Mouse (Mus musculus) heart, embryonic 12.5 days (tissue): ENCODE results near the gene Rom1. TPM values are rescaled to one million over a fixed set of nuclear protein-coding genes. Genes with fewer than 3 reads are reported as not detected.
A peak's percentile ranks its signal among the peaks of the same experiment; 100 is the strongest.

ENCODE experiments used
- ATAC-seq: fragments of 200-750 bp; cut with Nextera tagmentation; 2 replicates; pipeline ENCODE4 v1.8.0; 2017; ENCODE audit warnings: moderate TSS enrichment, moderate library complexity; ENCODE audit not compliant: insufficient number of reproducible peaks, low FRiP score
- H3K27ac ChIP-seq: fragments of 300-500 bp; sonication (generic); 2 replicates; pipeline ENCODE4 v1.5.1; 2016; ENCODE audit warnings: mild to moderate bottlenecking, moderate library complexity; ENCODE audit not compliant: poor library complexity, severe bottlenecking
- H3K27me3 ChIP-seq: fragments of 300-500 bp; sonication (generic); replicated peaks from 2 replicates; pipeline ENCODE4 v1.6.1; 2016; ENCODE audit warnings: mild to moderate bottlenecking, moderate library complexity
- H3K36me3 ChIP-seq: fragments of 300-500 bp; sonication (generic); 2 replicates; pipeline ENCODE4 v1.6.1; 2016; ENCODE audit warnings: mild to moderate bottlenecking, moderate library complexity
- H3K4me1 ChIP-seq: fragments of 300-500 bp; sonication (generic); replicated peaks from 2 replicates; pipeline ENCODE4 v1.6.1; 2016; ENCODE audit warnings: mild to moderate bottlenecking
- H3K4me2 ChIP-seq: fragments of 300-500 bp; sonication (generic); 2 replicates; pipeline ENCODE4 v1.6.1; 2016; ENCODE audit warnings: mild to moderate bottlenecking, moderate library complexity
- H3K4me3 ChIP-seq: fragments of 300-500 bp; sonication (generic); 2 replicates; pipeline ENCODE4 v1.5.1; 2016; ENCODE audit warnings: mild to moderate bottlenecking
- H3K9ac ChIP-seq: fragments of 300-500 bp; sonication (generic); 2 replicates; pipeline ENCODE4 v1.6.1; 2016; ENCODE audit warnings: mild to moderate bottlenecking, moderate library complexity
- H3K9me3 ChIP-seq: fragments of 300-500 bp; sonication (generic); replicated peaks from 2 replicates; pipeline ENCODE4 v1.6.1; 2016; ENCODE audit warnings: mild to moderate bottlenecking, moderate library complexity
- WGBS: fragments of 180-500 bp; shearing (Covaris S2); methylation state at CpG from one replicate; pipeline ENCODE4 v1.1.7; 2016; 5-methylcytosine and 5-hydroxymethylcytosine counted together
- polyA plus RNA-seq: library from polyadenylated mRNA; unstranded; fragments of >200 nt; fragmentation: Nextera tagmentation; extraction: Ambion mirVana; gene quantifications from 2 replicates; pipeline ENCODE4 v1.2.1, GENCODE M21; 2016

The Rom1 gene
- polyA plus RNA-seq, 1 experiment from 2014 or later, result 2.4 TPM

- peaks cover 83% of the 10 kb centered on the region for H3K36me3 ChIP-seq
- ATAC-seq, result no peak
- H3K4me3 ChIP-seq, result no peak overlapping the region
- peaks cover 12% of the 10 kb centered on the region for H3K4me1 ChIP-seq
- WGBS, result 81% methylated on average over 2 of the region's 2 CpGs
- H3K4me2 ChIP-seq, result no peak overlapping the region
- H3K27ac ChIP-seq, result no peak overlapping the region
- no peak overlapping the region for H3K9ac ChIP-seq
- H3K9me3 ChIP-seq, result no peaks in the 10 kb centered on the region
- no peaks in the 10 kb centered on the region for H3K27me3 ChIP-seq
These were observed 33.1 kb upstream of the Rom1 start for GRCm38 (mm10) chr19:8962256-8962655.

- peaks cover 16% of the 10 kb centered on the region for H3K4me1 ChIP-seq
- no peak for ATAC-seq
- peak overlapping the region; percentile 65 for H3K27ac ChIP-seq
- peak overlapping the region; percentile 86 for H3K9ac ChIP-seq
- H3K4me2 ChIP-seq, result peak overlapping the region; percentile 81
- peaks cover 69% of the 10 kb centered on the region for H3K36me3 ChIP-seq
- H3K4me3 ChIP-seq, result peak overlapping the region; percentile 87
- no peaks in the 10 kb centered on the region for H3K9me3 ChIP-seq
- no peaks in the 10 kb centered on the region for H3K27me3 ChIP-seq
- WGBS, result 10% methylated on average over 9 of the region's 9 CpGs
These were observed 25.0 kb upstream of the Rom1 start for GRCm38 (mm10) chr19:8954171-8954570.

GRCm38 (mm10) chr19:8953135-8954039, 24.2 kb upstream of the Rom1 start, which contains the start of gene Tut1:
Tut1 (plus strand) TSS chr19:8953847.
- peaks cover 16% of the 10 kb centered on the region for H3K4me1 ChIP-seq
- peak within 1 kb of the TSS; percentile 87 for H3K4me3 ChIP-seq
- peak within 1 kb of the TSS; percentile 76 for H3K27ac ChIP-seq
- no peaks in the 10 kb centered on the region for H3K27me3 ChIP-seq
- H3K9me3 ChIP-seq, result no peaks in the 10 kb centered on the region
- peak within 1 kb of the TSS; percentile 81 for H3K4me2 ChIP-seq
- H3K36me3 ChIP-seq, result peaks cover 71% of the 10 kb centered on the region
- WGBS, result 1% methylated on average over 46 of the region's 46 CpGs
- ATAC-seq, result peak; percentile 90
- H3K9ac ChIP-seq, result peak within 1 kb of the TSS; percentile 86

GRCm38 (mm10) chr19:8952241-8952640, 23.1 kb upstream of the Rom1 start:
- Histone ChIP-seq H3K9ac (no peak overlapping the region; the same call in 1 of the 2 replicates), H3K27me3 (no peaks in the 10 kb centered on the region), H3K9me3 (no peaks in the 10 kb centered on the region), H3K27ac (no peak overlapping the region), H3K4me2 (0 out of 2 replicates have a peak overlapping the region, but pooled peaks have one; percentile 81), H3K36me3 (peaks cover 73% of the 10 kb centered on the region), H3K4me1 (peaks cover 16% of the 10 kb centered on the region), H3K4me3 (no peak overlapping the region)
- no peak for ATAC-seq
- 88% methylated on average over 9 of the region's 9 CpGs for WGBS

GRCm38 (mm10) chr19:8950190-8950589, 21.0 kb upstream of the Rom1 start:
- Histone ChIP-seq H3K27me3 (no peaks in the 10 kb centered on the region), H3K4me1 (peaks cover 19% of the 10 kb centered on the region), H3K9ac (no peak overlapping the region), H3K9me3 (no peaks in the 10 kb centered on the region), H3K36me3 (peaks cover 74% of the 10 kb centered on the region), H3K4me2 (no peak overlapping the region), H3K27ac (no peak overlapping the region), H3K4me3 (no peak overlapping the region)
- ATAC-seq, result no peak
- WGBS, result 94% methylated on average over 5 of the region's 5 CpGs

- ATAC-seq, result no peak
- Histone ChIP-seq H3K27me3 (no peaks in the 10 kb centered on the region), H3K4me1 (peaks cover 23% of the 10 kb centered on the region), H3K9ac (no peak overlapping the region), H3K4me2 (no peak overlapping the region), H3K27ac (no peak overlapping the region), H3K36me3 (peaks cover 81% of the 10 kb centered on the region), H3K4me3 (no peak overlapping the region), H3K9me3 (no peaks in the 10 kb centered on the region)
- WGBS, result 84% methylated on average over 7 of the region's 7 CpGs
These were observed 17.8 kb upstream of the Rom1 start for GRCm38 (mm10) chr19:8946929-8947328.

- Histone ChIP-seq H3K9ac (0 out of 2 replicates have a peak overlapping the region, but pooled peaks have one; percentile 33), H3K4me2 (peak overlapping the region; percentile 50), H3K27ac (peak overlapping the region; percentile 13; the same call in 1 of the 2 replicates), H3K27me3 (no peaks in the 10 kb centered on the region), H3K4me3 (peak overlapping the region; percentile 18), H3K4me1 (peaks cover 34% of the 10 kb centered on the region), H3K9me3 (no peaks in the 10 kb centered on the region), H3K36me3 (peaks cover 64% of the 10 kb centered on the region)
- WGBS, result 82% methylated on average over 6 of the region's 6 CpGs
- no peak for ATAC-seq
These were observed 16.1 kb upstream of the Rom1 start for GRCm38 (mm10) chr19:8945251-8945650.

GRCm38 (mm10) chr19:8944750-8945149, 15.6 kb upstream of the Rom1 start:
- peaks cover 35% of the 10 kb centered on the region for H3K4me1 ChIP-seq
- no peak for ATAC-seq
- H3K9ac ChIP-seq, result peak overlapping the region; percentile 33; the same call in 1 of the 2 replicates
- no peaks in the 10 kb centered on the region for H3K9me3 ChIP-seq
- 39% methylated on average over 5 of the region's 5 CpGs for WGBS
- H3K36me3 ChIP-seq, result peaks cover 60% of the 10 kb centered on the region
- peak overlapping the region; percentile 50 for H3K4me2 ChIP-seq
- H3K27me3 ChIP-seq, result no peaks in the 10 kb centered on the region
- peak overlapping the region; percentile 13 for H3K27ac ChIP-seq
- peak overlapping the region; percentile 18 for H3K4me3 ChIP-seq

GRCm38 (mm10) chr19:8944062-8944461, 14.9 kb upstream of the Rom1 start:
- Histone ChIP-seq H3K9ac (peak overlapping the region; percentile 62; the same call in 1 of the 2 replicates), H3K27ac (peak overlapping the region; percentile 5), H3K27me3 (no peaks in the 10 kb centered on the region), H3K4me2 (peak overlapping the region; percentile 72), H3K9me3 (no peaks in the 10 kb centered on the region), H3K36me3 (peaks cover 58% of the 10 kb centered on the region), H3K4me1 (peaks cover 35% of the 10 kb centered on the region), H3K4me3 (peak overlapping the region; percentile 88)
- ATAC-seq, result no peak
- WGBS, result 37% methylated on average over 5 of the region's 5 CpGs

GRCm38 (mm10) chr19:8943047-8943446, 13.9 kb upstream of the Rom1 start:
- H3K4me1 ChIP-seq, result peaks cover 35% of the 10 kb centered on the region
- H3K4me2 ChIP-seq, result peak overlapping the region; percentile 72
- H3K4me3 ChIP-seq, result peak overlapping the region; percentile 88
- no peaks in the 10 kb centered on the region for H3K27me3 ChIP-seq
- no peak for ATAC-seq
- peak overlapping the region; percentile 97 for H3K27ac ChIP-seq
- WGBS, result 60% methylated on average over 2 of the region's 2 CpGs
- peaks cover 57% of the 10 kb centered on the region for H3K36me3 ChIP-seq
- no peaks in the 10 kb centered on the region for H3K9me3 ChIP-seq
- H3K9ac ChIP-seq, result peak overlapping the region; percentile 98

GRCm38 (mm10) chr19:8942276-8942964, 13.3 kb upstream of the Rom1 start:
- no peaks in the 10 kb centered on the region for H3K9me3 ChIP-seq
- under 1% methylated on average over 46 of the region's 46 CpGs for WGBS
- H3K9ac ChIP-seq, result peak overlapping the region; percentile 98
- H3K27me3 ChIP-seq, result no peaks in the 10 kb centered on the region
- H3K27ac ChIP-seq, result peak overlapping the region; percentile 97
- peaks cover 55% of the 10 kb centered on the region for H3K36me3 ChIP-seq
- peaks cover 35% of the 10 kb centered on the region for H3K4me1 ChIP-seq
- peak overlapping the region; percentile 72 for H3K4me2 ChIP-seq
- peak; percentile 68 for ATAC-seq
- peak overlapping the region; percentile 88 for H3K4me3 ChIP-seq
